Mouse (Mus musculus) kidney, embryonic 16.5 days (tissue): ENCODE results near the gene 2610028H24Rik. TPM values are rescaled to one million over a fixed set of nuclear protein-coding genes. Genes with fewer than 3 reads are reported as not detected.

ENCODE experiments used
- polyA plus RNA-seq: library from polyadenylated mRNA; unstranded; fragments of >200 nt; fragmentation: Nextera tagmentation; extraction: Ambion mirVana; gene quantifications from 2 replicates; pipeline ENCODE4 v1.2.1, GENCODE M21; 2015

Gene 2610028H24Rik
- polyA plus RNA-seq, 1 experiment from 2014 or later: not detected

Other genes starting within 250 kb of the 2610028H24Rik start
- gene Prmt2, start 211.2 kb upstream of the 2610028H24Rik start, polyA plus RNA-seq: 63.1 and 69.9 TPM in 2 replicates
- 0.45 and 0.54 TPM in 2 replicates for gene S100b, start 195.2 kb upstream of the 2610028H24Rik start, polyA plus RNA-seq
- 11.7 and 12.2 TPM in 2 replicates for gene Dip2a, start 103.8 kb upstream of the 2610028H24Rik start, polyA plus RNA-seq
- gene AC141477.1, start 8.6 kb upstream of the 2610028H24Rik start, polyA plus RNA-seq: 2.6 TPM in 1 of 2 replicates, not detected in the other
- 15.3 and 18.0 TPM in 2 replicates for gene Pcnt, start 6.3 kb upstream of the 2610028H24Rik start, polyA plus RNA-seq
- 50.2 and 61.3 TPM in 2 replicates for gene Mcm3ap, start 19.8 kb downstream of the 2610028H24Rik start, polyA plus RNA-seq
- 7.5 and 7.6 TPM in 2 replicates for gene Ybey, start 20.0 kb downstream of the 2610028H24Rik start, polyA plus RNA-seq
- gene Lss, start 82.5 kb downstream of the 2610028H24Rik start, polyA plus RNA-seq: 23.4 and 26.0 TPM in 2 replicates
- gene Spatc1l, start 113.2 kb downstream of the 2610028H24Rik start, polyA plus RNA-seq: not detected in 2 replicates
- 0.41 and 0.46 TPM in 2 replicates for gene Ftcd, start 126.6 kb downstream of the 2610028H24Rik start, polyA plus RNA-seq
- 68.6 and 91.3 TPM in 2 replicates for gene Col6a2, start 174.5 kb downstream of the 2610028H24Rik start, polyA plus RNA-seq